Comparison of ENCODE assay signal across 18 mouse cellular contexts in genomic region chr3:30048792-30049191, GRCm38 (mm10).
"Had no signal": no experiment of that assay in that cellular context is flagged by ENCODE, and none has a peak within 500 bp of the region (broad histone marks: within the 10 kb centered on the region; RNA-seq: fewer than 3 reads in every experiment).

No protein-coding gene starts in this region.

- H3K36me3 ChIP-seq: hindbrain, embryonic 13.5 days; limb, embryonic 12.5 days; limb, embryonic 15.5 days had no signal

- H3K9ac ChIP-seq: hindbrain, embryonic 13.5 days; limb, embryonic 12.5 days; limb, embryonic 15.5 days; liver, embryonic 14.5 days had no signal

- H3K27me3 ChIP-seq: hindbrain, embryonic 13.5 days; limb, embryonic 12.5 days; limb, embryonic 15.5 days had no signal

- H3K9me3 ChIP-seq: hindbrain, embryonic 13.5 days; limb, embryonic 12.5 days; limb, embryonic 15.5 days had no signal

- H3K4me3 ChIP-seq: hindbrain, embryonic 13.5 days; layer of hippocampus, adult 2 months; limb, embryonic 12.5 days; limb, embryonic 15.5 days had no signal

- ATAC-seq: hindbrain, embryonic 16.5 days had no signal

- H3K4me1 ChIP-seq: hindbrain, embryonic 13.5 days; limb, embryonic 12.5 days; limb, embryonic 15.5 days had no signal

- H3K4me2 ChIP-seq: hindbrain, embryonic 13.5 days; limb, embryonic 12.5 days; limb, embryonic 15.5 days; liver, embryonic 11.5 days; midbrain, embryonic 11.5 days had no signal

- H3K27ac ChIP-seq: hindbrain, embryonic 13.5 days; kidney, postnatal 0 days; layer of hippocampus, adult 2 months; limb, embryonic 12.5 days; limb, embryonic 15.5 days; liver, embryonic 14.5 days had no signal

- DNase-seq: kidney, adult 18-20 months; kidney, postnatal 25 days; layer of hippocampus, adult 9-11 months; left cerebral cortex, postnatal 4 days; lung, adult 18-20 months; midbrain, embryonic 14.5 days; right cerebral cortex, postnatal 14 days; thymus, adult 18-20 months; thymus, postnatal 36 days had no signal
